Mouse (Mus musculus) hematopoietic stem cell, adult 5-6 weeks (primary cell): ENCODE measurements at regions not wholly inside any gene's neighbourhood (a gene's known extent, or its start where the extent isn't known, plus 50 kb on each side); places are given as distances from the start of the nearest gene placed in this dataset.

Source experiments
- ATAC-seq, 2 experiments: fragments of 125-278 bp in 1 of 2; replicated peaks in 1 of 2; 2 replicates each; pipeline ENCODE4 v1.8.0; 2016 to 2017; ENCODE audit warnings: inconsistent platforms in 2 of 2, mild to moderate bottlenecking in 2 of 2, moderate number of reproducible peaks in 2 of 2, low read depth in 1 of 2, moderate TSS enrichment in 1 of 2; ENCODE audit not compliant: low FRiP score in 2 of 2, poor library complexity in 2 of 2, severe bottlenecking in 2 of 2, insufficient read depth in 1 of 2, low TSS enrichment in 1 of 2

DNA sequence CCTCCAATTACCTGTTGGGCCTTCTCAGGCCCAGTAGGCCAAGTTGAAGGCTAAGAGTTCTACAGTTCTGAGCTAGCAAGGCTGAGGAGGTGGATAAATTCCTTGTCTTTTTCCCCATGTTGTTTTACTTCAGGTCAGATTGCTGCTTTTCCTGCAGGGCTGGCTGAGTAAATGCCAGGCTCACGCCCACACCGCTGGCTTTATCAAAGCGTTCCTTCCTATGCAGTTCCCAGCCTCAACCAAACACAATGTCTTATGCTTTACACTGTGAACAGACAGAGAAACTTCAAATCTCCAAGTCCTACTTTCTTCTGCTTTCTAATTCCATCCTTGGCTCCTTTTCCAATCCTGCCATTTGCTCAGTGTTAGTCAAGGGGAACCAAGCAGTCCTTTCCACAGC, 241.3 kb downstream of the Stim2 start:
- no peak for ATAC-seq

DNA sequence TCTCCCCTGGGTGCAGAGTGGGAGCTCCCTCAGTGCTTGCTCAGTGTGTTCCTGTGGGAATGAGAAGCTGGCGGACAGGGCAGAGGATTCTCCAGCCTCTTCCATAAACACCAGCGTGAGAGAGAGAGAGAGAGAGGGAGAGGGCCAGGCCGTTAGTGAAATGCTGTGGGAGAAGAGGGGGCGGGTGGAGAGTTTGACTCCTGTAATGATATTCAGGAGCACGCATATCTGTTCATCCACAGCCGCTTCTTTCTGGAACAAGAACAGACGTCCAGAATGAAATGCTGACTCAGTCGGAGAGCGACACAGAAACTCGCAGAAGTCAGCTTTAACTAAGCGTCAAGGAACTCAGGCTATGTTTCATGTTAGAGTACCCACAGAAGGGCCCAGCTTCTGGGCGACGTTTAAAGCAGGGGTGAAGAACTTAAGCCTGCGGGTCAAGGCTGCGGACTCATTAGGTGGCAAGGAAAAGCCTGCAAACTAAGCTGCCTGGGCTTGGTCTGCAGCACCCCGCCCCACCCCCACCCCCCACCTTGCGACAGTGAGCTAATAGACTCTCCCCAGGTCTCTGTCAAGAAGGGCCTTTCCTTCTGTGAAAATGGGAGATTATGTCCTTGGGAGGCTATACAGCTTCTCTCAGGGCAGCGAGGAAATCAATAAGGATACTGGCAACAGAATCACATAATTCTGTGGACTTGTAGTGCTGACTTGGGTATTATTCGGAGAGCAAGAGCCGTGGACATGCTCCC, 243.0 kb downstream of the Stim2 start:
- no peak for ATAC-seq

DNA sequence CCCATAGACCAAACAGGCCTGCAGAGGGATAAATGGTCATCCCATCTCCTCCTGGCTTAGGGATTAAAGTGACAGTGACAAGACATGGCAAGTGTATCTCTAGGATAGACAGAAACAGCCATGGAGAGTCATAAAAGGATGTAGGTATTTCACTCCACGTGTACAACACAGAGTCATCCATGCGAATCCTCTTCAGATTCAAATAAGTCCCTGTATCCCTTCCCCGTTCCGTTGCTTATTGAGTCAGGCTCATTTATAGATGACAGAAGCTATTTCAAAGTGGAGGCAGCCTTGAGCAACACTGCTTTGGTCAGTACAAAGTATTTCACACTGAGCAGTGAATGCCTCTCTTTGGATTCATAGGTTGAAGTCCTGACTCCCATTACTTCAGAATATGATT, 243.8 kb downstream of the Stim2 start:
- no peak for ATAC-seq

DNA sequence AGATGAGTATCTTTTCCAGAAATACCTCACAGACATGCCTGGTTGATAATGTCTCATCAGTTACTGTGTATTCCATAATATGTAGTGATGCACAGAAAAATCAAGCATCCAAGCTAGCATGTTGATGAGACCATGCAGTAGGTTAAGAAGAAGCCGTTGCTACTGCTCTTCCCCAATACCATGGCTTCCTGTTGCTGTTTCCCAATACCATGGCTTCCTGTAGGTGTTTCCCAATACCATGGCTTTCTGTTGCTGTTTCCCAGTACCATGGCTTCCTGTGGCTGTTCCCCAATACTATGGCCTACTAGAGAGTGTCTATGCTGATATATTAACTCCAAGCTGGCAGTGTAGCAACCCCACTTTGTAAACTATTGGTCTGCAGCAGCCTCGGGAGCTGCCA, 253.7 kb downstream of the Stim2 start:
- peak in 1 of 2 experiments; percentile 42; a peak in 1 of 4 replicates for ATAC-seq

DNA sequence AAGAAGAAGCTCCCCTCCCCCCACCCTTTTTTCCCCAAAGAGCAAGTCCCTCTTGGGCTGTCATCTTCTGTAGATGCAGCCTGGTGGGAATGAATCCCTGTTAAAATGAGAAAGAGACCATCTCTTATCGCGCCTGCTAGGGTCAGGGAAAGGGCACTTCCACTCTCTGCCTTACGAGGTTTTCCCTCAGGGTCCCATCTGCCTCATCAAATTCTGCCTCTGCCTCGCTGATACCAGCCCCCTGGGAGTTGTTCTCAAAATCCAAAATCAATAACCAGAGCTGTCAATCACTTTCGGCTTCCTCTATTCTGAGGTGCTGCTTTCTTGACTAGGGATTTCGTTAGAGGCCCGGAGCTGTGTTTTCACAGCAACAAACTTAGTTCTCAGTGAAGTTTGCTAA, 255.7 kb downstream of the Stim2 start:
- no peak for ATAC-seq

DNA sequence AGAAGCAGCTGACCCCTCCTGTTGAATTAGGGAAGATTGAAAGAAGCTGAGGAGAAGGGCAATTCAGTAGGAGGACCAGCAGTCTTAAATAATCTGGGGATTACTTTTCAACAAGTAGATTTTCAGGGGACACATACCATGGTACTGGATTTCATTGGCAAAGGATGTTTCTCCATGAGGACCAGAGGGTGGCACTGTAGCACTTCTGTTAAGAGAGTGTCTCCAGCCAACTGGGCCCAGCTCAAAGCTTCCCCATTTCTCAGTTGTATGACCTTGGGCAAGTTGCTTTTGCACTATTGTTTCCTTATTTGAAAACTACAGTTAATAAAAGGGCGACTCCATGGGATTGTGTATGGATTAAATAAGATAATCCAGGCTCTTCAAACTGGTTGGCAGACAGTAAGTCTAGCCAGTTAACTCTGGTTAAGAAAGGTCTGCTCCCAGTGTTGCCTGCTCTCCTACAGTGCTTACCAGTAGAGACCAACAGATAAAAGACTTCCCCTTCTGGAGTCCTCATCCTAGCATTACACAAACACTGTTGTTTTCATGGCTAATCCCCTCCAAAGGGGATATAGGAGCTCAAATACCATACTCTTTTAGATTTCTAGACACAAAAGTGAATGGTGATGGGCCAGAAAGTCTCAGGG, 259.9 kb downstream of the Stim2 start:
- peak; percentile 87 to 88; a peak in 3 of 4 replicates for ATAC-seq

DNA sequence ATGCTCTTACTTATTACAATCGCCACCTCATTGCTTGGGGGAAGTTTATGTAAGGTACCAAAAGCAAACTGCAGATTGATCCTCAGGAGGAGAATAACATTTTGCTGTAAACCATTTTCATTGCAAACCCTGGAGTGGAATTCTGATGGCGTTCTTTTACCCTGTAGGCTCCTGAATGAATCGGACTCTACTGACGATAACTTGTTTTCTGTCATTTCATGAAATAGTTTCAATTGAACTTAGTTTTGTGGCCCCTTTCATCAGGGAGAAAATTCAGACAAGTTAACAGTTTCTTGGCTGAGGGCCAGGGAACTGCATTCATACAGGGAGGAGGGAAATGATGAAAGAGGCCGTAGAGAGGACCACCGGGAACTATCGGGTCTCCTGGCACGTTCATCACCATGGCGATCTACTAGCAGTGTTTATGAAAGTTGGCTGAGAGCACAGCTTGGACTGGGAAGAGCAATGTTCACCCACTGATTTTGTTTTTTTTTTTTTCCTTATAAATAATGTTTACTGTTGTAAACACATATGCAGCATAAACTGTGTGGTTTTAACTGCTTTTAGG, 266.7 kb downstream of the Stim2 start:
- no peak for ATAC-seq

DNA sequence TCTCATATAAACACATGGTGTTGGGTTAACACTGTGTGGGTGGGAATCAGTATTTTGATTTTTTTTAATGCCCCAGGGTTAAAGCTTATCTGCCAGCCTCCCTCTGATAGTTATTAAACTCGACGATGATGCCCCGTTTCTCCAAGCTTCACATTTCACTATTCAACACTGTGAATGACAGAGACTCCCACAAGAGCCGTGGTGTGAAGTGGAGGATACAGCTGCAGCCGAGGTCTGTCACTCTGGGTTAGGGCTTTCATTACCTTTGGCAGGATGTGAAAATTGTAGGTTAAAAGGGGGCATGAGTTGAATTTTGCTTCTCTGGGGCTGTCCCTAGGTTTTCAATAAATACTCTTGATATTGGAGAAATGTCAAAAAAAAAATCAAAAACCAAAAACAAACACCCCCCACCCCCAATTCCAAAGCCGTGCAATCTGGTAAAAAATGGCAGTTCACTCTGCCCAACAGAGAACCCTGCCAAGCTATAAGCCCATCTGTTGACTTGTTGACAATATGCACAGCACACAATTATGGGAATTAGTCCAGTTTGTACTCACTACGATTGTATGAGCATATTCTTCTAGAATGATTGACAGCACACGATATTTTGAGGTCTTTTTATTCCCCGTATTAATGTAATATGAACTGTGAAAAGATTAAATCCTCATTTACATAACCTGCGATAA, 269.7 kb downstream of the Stim2 start:
- no peak for ATAC-seq

DNA sequence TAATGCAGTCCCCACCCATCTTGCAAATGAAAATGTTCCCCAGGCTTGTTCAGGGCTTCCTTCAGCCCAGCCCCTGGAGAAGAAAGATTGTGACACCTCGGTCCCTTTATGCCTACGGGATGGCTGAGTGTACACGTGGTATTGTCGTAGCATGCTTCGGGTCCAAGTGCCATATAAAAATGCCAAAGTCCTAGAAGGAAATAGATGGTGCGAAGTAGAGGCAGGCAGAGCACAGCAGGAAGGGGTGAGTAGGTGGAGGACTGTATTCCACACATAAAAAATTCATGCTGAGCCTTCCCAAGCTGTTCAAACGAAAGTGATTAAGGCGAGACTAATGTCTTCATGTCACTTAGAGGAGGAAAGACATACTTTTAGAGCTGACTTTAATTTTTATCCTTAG, 281.1 kb downstream of the Stim2 start:
- no peak for ATAC-seq

DNA sequence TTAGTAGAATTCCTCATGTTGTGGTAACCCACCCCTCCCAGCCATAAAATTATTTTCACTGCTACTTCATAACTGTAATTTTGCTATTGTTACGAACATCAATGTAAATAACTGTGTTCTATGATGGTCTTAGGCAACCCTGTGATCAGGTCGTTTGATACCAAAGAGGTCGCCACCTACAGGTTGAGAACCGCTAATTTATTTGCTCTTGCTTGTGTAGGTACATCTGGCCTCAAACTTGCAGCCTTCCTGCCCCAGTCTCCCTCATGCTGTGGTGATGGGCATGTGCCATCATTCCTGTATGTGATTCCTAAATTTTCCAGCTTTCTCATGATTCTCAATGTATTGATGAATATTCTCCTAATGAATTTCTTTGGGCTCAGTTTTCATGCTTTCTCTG, 282.4 kb downstream of the Stim2 start:
- peak; percentile 45 to 53; a peak in 3 of 4 replicates for ATAC-seq

DNA sequence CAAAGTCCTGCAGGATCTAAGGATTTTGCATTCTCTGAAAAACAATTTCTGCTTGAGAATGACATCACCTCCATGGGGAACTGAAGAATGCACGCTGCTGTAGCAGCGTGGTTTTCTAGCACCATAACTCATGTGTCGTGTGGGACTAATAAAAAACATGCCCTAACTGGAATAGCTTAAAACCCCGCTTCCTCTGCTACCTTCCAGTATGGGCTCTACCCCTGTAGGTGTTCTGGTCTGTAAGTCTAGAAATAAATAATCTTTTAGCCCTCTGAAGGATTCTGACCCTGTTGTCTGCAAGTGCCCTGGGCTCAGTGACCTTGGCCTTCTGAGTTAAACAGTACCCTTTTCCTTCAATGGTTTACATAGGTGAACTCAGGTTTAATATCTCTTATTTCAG, 282.8 kb downstream of the Stim2 start:
- no peak for ATAC-seq

DNA sequence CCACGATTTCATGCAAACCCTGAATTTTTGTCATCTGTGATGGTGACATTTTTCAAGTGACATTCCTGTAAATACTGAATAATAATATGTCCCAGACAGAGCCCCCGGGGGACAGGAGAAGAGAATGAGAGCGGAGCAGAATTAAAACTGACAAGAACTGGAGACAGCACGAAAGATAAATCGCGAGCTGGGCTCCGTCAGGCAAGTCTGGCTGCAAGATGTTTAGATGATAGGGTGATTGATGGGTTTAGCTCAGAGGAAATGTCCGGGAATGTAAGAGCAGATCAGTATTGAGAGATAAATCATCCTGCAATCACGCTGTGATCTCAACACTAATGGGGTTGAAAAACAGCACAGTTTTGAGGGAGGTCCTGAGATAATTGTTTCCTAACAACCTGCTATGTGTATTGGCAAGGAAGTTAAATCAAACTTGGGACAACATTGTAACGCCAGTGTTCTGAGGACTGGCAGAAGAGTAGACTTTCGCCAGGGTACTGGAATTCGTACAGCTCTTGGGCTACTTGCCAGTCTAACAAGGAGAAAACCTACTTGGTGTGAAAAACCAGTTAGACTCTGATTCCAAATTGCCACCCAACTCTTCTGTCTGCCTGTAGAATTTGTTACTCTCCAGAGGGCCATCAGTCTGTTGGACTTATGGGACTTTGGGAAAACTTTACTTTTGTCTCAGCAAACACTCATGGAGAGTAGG, 292.2 kb downstream of the Stim2 start:
- no peak for ATAC-seq

DNA sequence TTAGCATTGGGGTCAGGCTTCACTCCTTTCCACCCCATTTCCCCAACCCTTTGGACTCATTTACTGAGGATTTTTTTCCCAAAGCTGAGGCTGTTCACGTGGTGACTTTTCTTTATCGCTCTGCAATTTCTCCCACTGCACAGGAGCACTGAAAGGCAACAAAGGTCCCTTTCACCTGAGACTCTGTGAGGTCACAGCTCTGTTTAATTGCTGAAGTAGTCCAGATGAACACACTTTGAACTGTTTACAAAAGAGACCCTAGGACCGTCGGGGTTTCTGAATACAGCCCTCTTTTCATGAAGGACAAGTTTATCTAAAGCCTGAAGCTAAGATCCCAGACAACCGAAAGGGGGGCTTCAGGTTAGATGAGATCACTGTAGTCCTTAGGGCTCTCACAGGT, 293.6 kb downstream of the Stim2 start:
- ATAC-seq: no peak

DNA sequence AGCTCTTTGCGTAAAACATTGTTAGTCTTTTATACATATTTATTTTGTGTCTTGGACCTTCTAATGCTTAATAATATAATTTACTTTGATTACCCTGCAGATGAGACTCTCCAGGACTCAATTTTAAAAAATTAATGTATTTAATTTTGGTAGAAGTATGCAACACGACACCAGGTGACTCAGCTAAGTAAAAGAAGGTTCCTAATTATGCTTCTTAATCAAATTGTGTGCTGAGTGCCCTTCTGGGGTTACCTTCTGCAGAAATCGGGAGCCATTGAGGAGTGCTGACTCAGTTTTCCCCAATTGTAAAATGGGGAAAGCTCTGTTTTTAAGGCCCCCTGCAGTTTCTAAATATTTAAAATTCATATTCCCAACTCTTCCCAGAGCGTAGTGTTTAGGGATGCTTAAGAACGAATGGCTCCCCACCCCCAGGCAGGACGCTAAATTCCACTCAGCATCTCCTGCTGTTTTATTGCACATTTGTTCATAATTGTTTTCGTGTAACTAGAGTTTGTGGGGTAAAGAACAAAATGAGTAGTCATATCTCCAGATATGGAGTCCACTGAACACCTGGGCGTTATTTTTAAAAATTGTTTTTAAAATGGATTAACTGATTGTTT, 315.5 kb downstream of the Stim2 start:
- ATAC-seq: no peak

DNA sequence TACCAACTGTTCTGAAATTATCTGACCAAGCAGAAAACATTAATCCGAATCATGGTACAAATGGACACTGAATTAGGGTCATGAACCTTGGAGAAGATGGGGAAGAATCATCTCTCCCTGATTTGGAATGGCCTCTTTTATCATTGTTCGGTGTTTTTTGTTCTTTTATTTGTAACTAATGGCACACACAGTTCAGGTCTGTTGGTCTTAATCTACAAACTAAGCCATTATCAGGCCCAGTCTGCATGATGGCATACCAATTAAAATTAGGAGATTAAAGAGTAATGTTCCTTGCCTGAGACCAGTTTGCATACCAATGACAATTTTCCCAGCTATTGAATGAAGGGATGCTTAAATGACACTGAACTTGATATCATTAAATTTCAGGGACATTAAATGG, 332.1 kb downstream of the Stim2 start:
- ATAC-seq: no peak

DNA sequence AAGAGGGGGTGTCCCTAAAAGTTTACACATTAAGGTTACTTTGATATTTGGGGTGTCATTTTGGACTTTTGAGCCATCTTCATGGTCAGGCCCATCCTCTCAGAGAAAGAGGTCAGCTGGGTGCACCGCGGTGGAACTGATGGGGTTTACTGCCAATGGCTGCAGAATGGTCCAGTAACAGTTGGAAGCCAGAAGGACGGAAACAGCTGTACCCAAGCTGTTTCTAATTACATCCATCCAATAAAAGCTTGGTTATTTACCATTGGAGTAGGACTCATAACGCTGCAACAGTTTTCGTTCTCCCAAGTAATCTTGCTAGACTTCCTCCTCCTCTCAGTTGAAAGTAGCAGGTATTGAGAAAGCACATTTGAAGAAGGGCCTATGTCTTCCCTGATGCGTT, 344.7 kb downstream of the Stim2 start:
- no peak for ATAC-seq

DNA sequence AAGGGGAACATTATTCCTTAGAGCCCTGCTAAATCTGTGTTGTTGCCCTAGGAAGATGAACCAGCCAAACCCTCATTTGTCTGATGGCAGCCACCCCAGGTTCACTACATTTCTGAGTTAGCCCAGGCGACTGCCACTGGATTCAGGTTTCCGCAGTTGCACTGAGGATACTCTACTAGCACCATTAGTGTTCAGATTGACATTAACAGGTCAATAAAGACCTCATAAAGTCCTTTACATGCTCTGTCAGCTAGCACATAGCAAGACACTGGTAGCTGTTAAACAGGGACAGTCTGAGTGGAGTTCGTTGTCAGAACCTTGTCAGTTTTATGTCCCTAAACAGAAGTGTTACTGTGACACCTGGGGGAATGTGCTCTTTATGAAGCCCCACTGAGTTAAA, 345.1 kb downstream of the Stim2 start:
- ATAC-seq: no peak
